Mouse (Mus musculus): ENCODE data around the gene Pde9a. TPM values are rescaled to one million over a fixed set of nuclear protein-coding genes. Genes with fewer than 3 reads are reported as not detected.

Gene Pde9a
- polyA plus RNA-seq, 1 experiment from 2014 or later, result 61.0 TPM

- H3K36me3 ChIP-seq (ENCODE audit: control insufficient read depth, insufficient read depth, low read length), result peaks cover 70% of the 10 kb centered on the region
- 87% methylated on average over 6 of the region's 6 CpGs for whole genome bisulfite sequencing
- H3K9ac ChIP-seq (ENCODE audit: low read length), result no peak overlapping the region
- H3K27me3 ChIP-seq (replicated peaks; ENCODE audit: control insufficient read depth, insufficient read depth, low read length), result no peaks in the 10 kb centered on the region
- no peak overlapping the region for H3K4me3 ChIP-seq (ENCODE audit: low read depth, low read length)
- no peak overlapping the region for H3K27ac ChIP-seq (ENCODE audit: low read depth)
- ATAC-seq (replicated peaks; ENCODE audit: low FRiP score, low TSS enrichment, low read depth) (no peak), DNase-seq (ENCODE audit: low spot score) (no peak)
- no peak overlapping the region for H3K4me2 ChIP-seq (ENCODE audit: low read length)
- H3K9me3 ChIP-seq (ENCODE audit: control insufficient read depth, low read length), result no peaks in the 10 kb centered on the region
- no peaks in the 10 kb centered on the region for H3K4me1 ChIP-seq (replicated peaks; ENCODE audit: control insufficient read depth, insufficient read depth, low read length)
These were observed 111.7 kb downstream of the Pde9a start for GRCm38 (mm10) chr17:31497726-31498125.

DNA sequence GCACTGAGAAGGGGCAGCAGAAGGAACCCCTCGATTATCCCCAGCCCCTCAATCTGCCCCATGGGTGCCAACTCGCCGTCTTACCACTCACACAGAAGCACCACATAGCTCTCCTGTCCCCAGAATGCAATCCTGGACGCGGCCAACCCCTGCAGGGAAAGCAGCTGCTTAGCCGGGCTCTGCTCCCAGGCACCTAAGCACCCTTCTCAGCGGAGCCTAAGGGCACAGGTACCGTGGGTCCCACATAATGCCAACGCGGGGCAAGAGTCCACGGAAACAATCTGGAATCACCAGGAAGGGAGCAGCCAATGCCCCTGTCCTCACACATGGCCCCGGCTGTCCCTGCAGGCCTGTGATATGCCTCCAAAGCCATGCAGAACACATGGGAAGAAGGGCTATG, 113.7 kb downstream of the Pde9a start:
- Histone ChIP-seq H3K4me3 (ENCODE audit: low read depth, low read length) (no peak overlapping the region), H3K27ac (ENCODE audit: low read depth) (no peak overlapping the region), H3K4me1 (replicated peaks; ENCODE audit: control insufficient read depth, insufficient read depth, low read length) (no peaks in the 10 kb centered on the region), H3K4me2 (ENCODE audit: low read length) (no peak overlapping the region), H3K27me3 (replicated peaks; ENCODE audit: control insufficient read depth, insufficient read depth, low read length) (no peaks in the 10 kb centered on the region), H3K9me3 (ENCODE audit: control insufficient read depth, low read length) (no peaks in the 10 kb centered on the region), H3K9ac (ENCODE audit: low read length) (no peak overlapping the region), H3K36me3 (ENCODE audit: control insufficient read depth, insufficient read depth, low read length) (peaks cover 87% of the 10 kb centered on the region)
- ATAC-seq (replicated peaks; ENCODE audit: low FRiP score, low TSS enrichment, low read depth) (no peak), DNase-seq (ENCODE audit: low spot score) (no peak)
- WGBS, result 96% methylated on average over 12 of the region's 12 CpGs

DNA sequence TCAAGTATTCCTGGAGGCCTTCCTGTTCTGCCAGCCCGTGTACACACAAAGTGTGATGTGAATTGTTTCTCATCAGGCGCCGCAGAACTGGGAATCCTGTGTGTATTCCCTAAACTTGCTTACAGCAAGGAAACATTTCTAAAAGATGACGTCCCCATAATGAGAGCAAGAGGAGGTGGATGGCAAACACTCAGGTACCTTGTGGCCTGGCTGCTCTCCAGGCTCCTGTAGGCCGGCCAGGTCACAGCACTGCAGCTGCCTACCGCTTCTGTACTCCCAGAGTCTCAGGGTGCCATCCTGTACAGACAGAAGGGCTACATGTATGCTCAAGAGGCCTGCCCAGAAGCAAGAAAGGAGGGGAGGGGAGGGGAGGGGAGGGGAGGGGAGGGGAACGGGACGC, 114.4 kb downstream of the Pde9a start:
- no peak overlapping the region for H3K4me2 ChIP-seq (ENCODE audit: low read length)
- peaks cover 91% of the 10 kb centered on the region for H3K36me3 ChIP-seq (ENCODE audit: control insufficient read depth, insufficient read depth, low read length)
- no peak overlapping the region for H3K9ac ChIP-seq (ENCODE audit: low read length)
- DNase-seq (ENCODE audit: low spot score) (no peak), ATAC-seq (replicated peaks; ENCODE audit: low FRiP score, low TSS enrichment, low read depth) (no peak)
- no peaks in the 10 kb centered on the region for H3K9me3 ChIP-seq (ENCODE audit: control insufficient read depth, low read length)
- no peaks in the 10 kb centered on the region for H3K4me1 ChIP-seq (replicated peaks; ENCODE audit: control insufficient read depth, insufficient read depth, low read length)
- WGBS, result 92% methylated on average over 8 of the region's 8 CpGs
- no peak overlapping the region for H3K4me3 ChIP-seq (ENCODE audit: low read depth, low read length)
- no peak overlapping the region for H3K27ac ChIP-seq (ENCODE audit: low read depth)
- no peaks in the 10 kb centered on the region for H3K27me3 ChIP-seq (replicated peaks; ENCODE audit: control insufficient read depth, insufficient read depth, low read length)

DNA sequence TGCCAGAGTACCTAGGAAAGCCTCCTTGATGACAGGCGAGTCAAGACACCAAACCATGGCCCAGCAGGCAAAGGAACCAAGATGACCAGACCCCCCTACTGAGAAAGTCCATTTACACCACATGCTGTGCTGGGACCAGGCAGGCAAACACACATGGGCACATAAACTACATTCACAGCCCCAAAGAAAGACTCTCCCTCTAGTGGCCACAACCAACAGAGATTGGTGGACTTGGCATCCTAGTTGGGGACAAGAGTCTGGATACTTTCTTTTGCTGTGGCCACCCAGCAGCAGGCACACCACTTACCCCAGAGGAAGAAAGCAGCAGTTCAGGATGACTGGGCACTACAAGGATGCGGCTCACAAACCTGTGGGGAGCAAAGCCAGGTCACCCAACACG, 114.9 kb downstream of the Pde9a start:
- H3K9ac ChIP-seq (ENCODE audit: low read length), result no peak overlapping the region
- peaks cover 91% of the 10 kb centered on the region for H3K36me3 ChIP-seq (ENCODE audit: control insufficient read depth, insufficient read depth, low read length)

GRCm38 (mm10) chr17:31502261-31502927, 116.4 kb downstream of the Pde9a start:
- 89% methylated on average over 12 of the region's 12 CpGs for WGBS
- Histone ChIP-seq H3K4me1 (replicated peaks; ENCODE audit: control insufficient read depth, insufficient read depth, low read length) (no peaks in the 10 kb centered on the region), H3K27ac (ENCODE audit: low read depth) (no peak overlapping the region), H3K9ac (ENCODE audit: low read length) (no peak overlapping the region), H3K27me3 (replicated peaks; ENCODE audit: control insufficient read depth, insufficient read depth, low read length) (no peaks in the 10 kb centered on the region), H3K9me3 (ENCODE audit: control insufficient read depth, low read length) (no peaks in the 10 kb centered on the region), H3K4me3 (ENCODE audit: low read depth, low read length) (no peak overlapping the region), H3K4me2 (ENCODE audit: low read length) (no peak overlapping the region), H3K36me3 (ENCODE audit: control insufficient read depth, insufficient read depth, low read length) (peaks cover 91% of the 10 kb centered on the region)
- DNase-seq (ENCODE audit: low spot score) (no peak), ATAC-seq (replicated peaks; ENCODE audit: low FRiP score, low TSS enrichment, low read depth) (no peak)

More for the DNA sequence above, 114.9 kb downstream of the Pde9a start:
- no peaks in the 10 kb centered on the region for H3K27me3 ChIP-seq (replicated peaks; ENCODE audit: control insufficient read depth, insufficient read depth, low read length)
- H3K27ac ChIP-seq (ENCODE audit: low read depth), result no peak overlapping the region
- no peak for DNase-seq (ENCODE audit: low spot score)
- H3K4me1 ChIP-seq (replicated peaks; ENCODE audit: control insufficient read depth, insufficient read depth, low read length), result no peaks in the 10 kb centered on the region
- no peak overlapping the region for H3K4me3 ChIP-seq (ENCODE audit: low read depth, low read length)
- H3K9me3 ChIP-seq (ENCODE audit: control insufficient read depth, low read length), result no peaks in the 10 kb centered on the region
- 85% methylated on average over 3 of the region's 3 CpGs for WGBS
- H3K4me2 ChIP-seq (ENCODE audit: low read length), result no peak overlapping the region
- no peak for ATAC-seq (replicated peaks; ENCODE audit: low FRiP score, low TSS enrichment, low read depth)

- no peak overlapping the region for H3K4me3 ChIP-seq (ENCODE audit: low read depth, low read length)
- DNase-seq (ENCODE audit: low spot score) (no peak), ATAC-seq (replicated peaks; ENCODE audit: low FRiP score, low TSS enrichment, low read depth) (no peak)
- H3K4me2 ChIP-seq (ENCODE audit: low read length), result no peak overlapping the region
- no peaks in the 10 kb centered on the region for H3K27me3 ChIP-seq (replicated peaks; ENCODE audit: control insufficient read depth, insufficient read depth, low read length)
- 92% methylated on average over 12 of the region's 12 CpGs for WGBS
- H3K4me1 ChIP-seq (replicated peaks; ENCODE audit: control insufficient read depth, insufficient read depth, low read length), result no peaks in the 10 kb centered on the region
- no peak overlapping the region for H3K9ac ChIP-seq (ENCODE audit: low read length)
- H3K36me3 ChIP-seq (ENCODE audit: control insufficient read depth, insufficient read depth, low read length), result peaks cover 91% of the 10 kb centered on the region
- no peak overlapping the region for H3K27ac ChIP-seq (ENCODE audit: low read depth)
- no peaks in the 10 kb centered on the region for H3K9me3 ChIP-seq (ENCODE audit: control insufficient read depth, low read length)
These were observed 117.3 kb downstream of the Pde9a start for GRCm38 (mm10) chr17:31503337-31503736.

GRCm38 (mm10) chr17:31503936-31504335, 117.9 kb downstream of the Pde9a start:
- Histone ChIP-seq H3K27me3 (replicated peaks; ENCODE audit: control insufficient read depth, insufficient read depth, low read length) (no peaks in the 10 kb centered on the region), H3K4me3 (ENCODE audit: low read depth, low read length) (no peak overlapping the region), H3K27ac (ENCODE audit: low read depth) (no peak overlapping the region), H3K36me3 (ENCODE audit: control insufficient read depth, insufficient read depth, low read length) (peaks cover 91% of the 10 kb centered on the region), H3K4me1 (replicated peaks; ENCODE audit: control insufficient read depth, insufficient read depth, low read length) (no peaks in the 10 kb centered on the region), H3K9me3 (ENCODE audit: control insufficient read depth, low read length) (no peaks in the 10 kb centered on the region), H3K4me2 (ENCODE audit: low read length) (no peak overlapping the region), H3K9ac (ENCODE audit: low read length) (no peak overlapping the region)
- no peak for DNase-seq (ENCODE audit: low spot score)
- WGBS, result 96% methylated on average over 2 of the region's 2 CpGs
- ATAC-seq (replicated peaks; ENCODE audit: low FRiP score, low TSS enrichment, low read depth), result no peak

DNA sequence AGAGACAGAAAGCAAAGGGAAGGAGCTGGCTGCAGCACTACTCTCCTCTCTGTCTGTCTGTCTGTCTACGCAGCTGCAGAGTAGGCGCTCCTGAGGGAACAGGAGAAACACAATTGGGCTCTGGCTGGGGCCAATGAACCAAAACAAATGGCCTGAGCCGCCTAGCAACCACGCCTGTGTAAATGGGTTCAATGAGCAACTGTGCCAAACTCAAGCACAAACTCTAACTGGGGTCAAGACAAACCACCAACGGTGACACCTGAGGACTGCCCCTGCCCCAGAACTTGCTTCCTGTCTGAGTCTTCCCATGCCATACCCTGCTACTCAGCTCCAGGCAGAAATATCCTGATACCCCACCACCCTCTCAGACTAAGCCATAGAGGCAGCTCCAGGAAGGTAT, 119.0 kb downstream of the Pde9a start:
- ATAC-seq (replicated peaks; ENCODE audit: low FRiP score, low TSS enrichment, low read depth) (no peak), DNase-seq (ENCODE audit: low spot score) (no peak)
- WGBS, result 87% methylated on average over 5 of the region's 5 CpGs
- Histone ChIP-seq H3K27me3 (replicated peaks; ENCODE audit: control insufficient read depth, insufficient read depth, low read length) (no peaks in the 10 kb centered on the region), H3K4me2 (ENCODE audit: low read length) (no peak overlapping the region), H3K36me3 (ENCODE audit: control insufficient read depth, insufficient read depth, low read length) (peaks cover 91% of the 10 kb centered on the region), H3K9ac (ENCODE audit: low read length) (no peak overlapping the region), H3K4me1 (replicated peaks; ENCODE audit: control insufficient read depth, insufficient read depth, low read length) (no peaks in the 10 kb centered on the region), H3K9me3 (ENCODE audit: control insufficient read depth, low read length) (no peaks in the 10 kb centered on the region), H3K4me3 (ENCODE audit: low read depth, low read length) (no peak overlapping the region), H3K27ac (ENCODE audit: low read depth) (no peak overlapping the region)

- Histone ChIP-seq H3K27me3 (replicated peaks; ENCODE audit: control insufficient read depth, insufficient read depth, low read length) (no peaks in the 10 kb centered on the region), H3K27ac (ENCODE audit: low read depth) (no peak overlapping the region), H3K4me2 (ENCODE audit: low read length) (no peak overlapping the region), H3K4me1 (replicated peaks; ENCODE audit: control insufficient read depth, insufficient read depth, low read length) (no peaks in the 10 kb centered on the region; the same call in 1 of the 2 replicates), H3K9me3 (ENCODE audit: control insufficient read depth, low read length) (no peaks in the 10 kb centered on the region), H3K4me3 (ENCODE audit: low read depth, low read length) (no peak overlapping the region), H3K36me3 (ENCODE audit: control insufficient read depth, insufficient read depth, low read length) (peaks cover 85% of the 10 kb centered on the region), H3K9ac (ENCODE audit: low read length) (no peak overlapping the region)
- ATAC-seq (replicated peaks; ENCODE audit: low FRiP score, low TSS enrichment, low read depth) (no peak), DNase-seq (ENCODE audit: low spot score) (no peak)
- 80% methylated on average over 7 of the region's 7 CpGs for WGBS
These were observed 120.3 kb downstream of the Pde9a start for GRCm38 (mm10) chr17:31506282-31506681.
